Mouse (Mus musculus): ENCODE measurements around the gene Zbtb33. TPM values are rescaled to one million over a fixed set of nuclear protein-coding genes. Genes with fewer than 3 reads are reported as not detected.
"Not testable (repeated sequence)": the region's sequence is repeated elsewhere in the genome, so short reads cannot be mapped to it uniquely, and the experiment has no call there.

The Zbtb33 gene
- 10 to 100 TPM in 9 of 26 experiments, 1 to 10 TPM in 17; 4.0 to 15.8 (median 8.0) TPM for total RNA-seq (2018; cell fraction: chromatin; rRNA removed)
- 10 to 100 TPM; 10.1 to 20.3 (median 15.5) TPM for total RNA-seq (2018; cell fraction: cytosol; rRNA removed)
- total RNA-seq (2018; cell fraction: nucleus; rRNA removed) = 10 to 100 TPM in 19 of 26 experiments, 1 to 10 TPM in 7; 6.4 to 24.3 (median 13.2) TPM
- 9.7 to 12.2 TPM (median 10.6 TPM) in 3 replicates for polyA plus RNA-seq (2018)

DNA sequence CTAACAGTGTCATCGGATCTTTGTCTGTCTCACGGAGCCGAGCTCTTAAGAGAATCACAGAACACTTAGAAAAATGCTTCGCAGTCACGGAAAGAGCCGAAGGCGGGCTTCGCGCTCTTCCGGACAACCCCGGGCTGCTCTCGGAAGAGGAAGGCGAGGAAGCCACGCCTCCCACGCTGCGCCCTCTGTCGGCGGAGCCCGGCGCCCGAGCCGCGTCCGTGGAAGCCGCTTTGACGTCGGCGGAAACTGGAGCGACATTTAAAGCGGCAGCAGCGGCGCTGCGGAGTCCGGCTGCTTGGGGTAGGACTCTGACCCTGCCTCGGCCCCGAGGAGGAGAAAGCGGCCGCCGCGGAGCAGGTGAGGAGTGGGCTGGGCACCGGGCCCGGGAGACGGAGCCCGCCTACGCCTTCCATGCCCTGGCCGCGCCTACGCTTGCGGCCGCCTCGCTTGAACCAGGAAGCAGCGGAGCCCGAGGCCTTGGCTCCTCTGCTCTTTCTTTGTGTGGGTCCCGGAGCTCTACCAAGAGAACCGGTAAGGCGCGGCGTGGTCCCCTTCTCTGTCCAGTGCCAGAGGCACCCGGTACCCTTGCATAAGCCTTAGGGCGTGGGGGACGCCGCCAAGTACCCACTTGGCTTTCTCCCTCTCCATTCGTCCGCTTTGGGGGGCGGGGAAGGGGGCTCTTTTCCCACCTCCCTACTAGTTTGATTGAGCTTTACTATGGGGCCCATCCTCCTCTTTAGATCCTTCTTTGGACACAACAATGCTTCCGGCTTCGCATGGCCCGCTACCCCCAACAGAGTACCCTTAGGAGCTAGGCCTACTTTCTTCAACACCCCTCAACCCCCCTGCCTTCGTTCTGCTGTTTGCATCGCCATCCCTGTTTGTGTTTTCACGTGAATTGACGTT is at the start of gene Zbtb33:
Gene Zbtb33, plus strand, starts transcription at position 242 of the 906 bp plus-strand sequence.
- Histone ChIP-seq H3K27ac (peak within 1 kb of the TSS; percentile 45), H3K36me3 (ENCODE audit: inconsistent target) (0 out of 2 replicates have a peak, but pooled peaks cover 9% of the 10 kb centered on the region), H3K4me3 (ENCODE audit: inconsistent target) (peak within 1 kb of the TSS; percentile 76), H3K79me2 (ENCODE audit: inconsistent target) (peaks cover 45% of the 10 kb centered on the region)
- WGBS (ENCODE audit: missing documents) = 25% methylated on average over 54 of the region's 72 CpGs

DNA sequence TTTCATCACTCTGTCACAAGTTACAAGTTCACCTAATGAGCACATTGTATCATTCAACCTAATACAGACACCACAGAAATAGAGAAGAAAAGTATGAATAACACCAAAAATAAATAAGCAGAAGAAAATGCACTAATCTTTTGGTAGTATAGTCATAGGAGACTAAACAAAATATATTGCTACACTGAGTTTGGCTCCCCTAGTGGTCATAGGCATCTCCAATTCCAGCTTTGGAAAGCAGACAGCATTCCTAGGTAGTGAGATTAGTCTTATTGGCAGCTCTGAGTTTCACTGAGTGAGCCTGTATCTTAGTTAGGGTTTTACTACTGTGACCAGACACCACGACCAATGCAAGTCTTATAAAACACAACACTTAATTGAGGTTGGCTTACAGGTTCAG is 30.5 kb upstream of the Zbtb33 start:
- H3K27ac ChIP-seq = no peak overlapping the region
- no peaks in the 10 kb centered on the region for H3K79me2 ChIP-seq (ENCODE audit: inconsistent target)
- H3K4me3 ChIP-seq (ENCODE audit: inconsistent target) = no peak overlapping the region
- 73% methylated on average over 1 of the region's 1 CpGs for WGBS (ENCODE audit: missing documents)
- H3K36me3 ChIP-seq (ENCODE audit: inconsistent target) = no peaks in the 10 kb centered on the region

DNA sequence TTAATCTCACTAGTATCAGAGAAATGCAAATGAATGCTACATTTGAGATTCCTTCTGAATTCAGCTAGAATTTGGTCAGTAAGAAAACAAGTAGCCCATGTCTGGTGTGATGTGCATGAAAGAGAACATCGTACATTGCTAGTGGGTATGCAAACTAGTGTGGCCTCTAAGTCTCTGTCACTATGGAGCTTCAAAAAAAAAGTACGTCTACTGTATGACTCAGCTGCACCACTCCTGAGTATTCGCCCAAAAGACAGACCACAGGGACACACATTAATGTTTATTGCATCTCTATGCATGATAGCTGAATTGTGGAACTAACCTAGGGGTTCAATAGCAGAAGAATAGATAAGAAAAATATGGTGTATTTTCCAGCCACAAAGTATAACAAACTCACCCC is 24.3 kb upstream of the Zbtb33 start:
- no peak overlapping the region for H3K27ac ChIP-seq
- no peaks in the 10 kb centered on the region for H3K79me2 ChIP-seq (ENCODE audit: inconsistent target)
- 94% methylated on average over 2 of the region's 3 CpGs for WGBS (ENCODE audit: missing documents)
- H3K4me3 ChIP-seq (ENCODE audit: inconsistent target) = no peak overlapping the region
- H3K36me3 ChIP-seq (ENCODE audit: inconsistent target) = no peaks in the 10 kb centered on the region

DNA sequence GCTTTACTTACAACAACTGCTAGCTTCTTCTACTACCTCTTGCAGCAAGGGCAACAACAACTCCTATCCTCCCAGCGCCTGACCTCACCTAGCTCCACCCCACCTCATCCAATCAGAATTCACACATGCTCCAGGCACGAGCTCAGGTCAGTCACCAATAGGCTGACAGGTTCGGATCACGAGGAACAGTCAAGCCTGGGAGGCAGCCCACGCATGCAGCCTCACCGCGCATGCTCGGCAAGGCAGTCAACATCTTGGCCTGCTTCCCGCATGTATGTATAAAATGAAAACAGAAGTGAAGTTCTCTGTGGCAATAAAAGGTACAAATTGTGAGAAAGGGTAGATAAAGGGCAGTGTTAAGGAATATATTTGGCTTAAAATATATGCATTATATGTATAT is 23.5 kb upstream of the Zbtb33 start:
- Histone ChIP-seq H3K79me2 (ENCODE audit: inconsistent target) (no peaks in the 10 kb centered on the region), H3K4me3 (ENCODE audit: inconsistent target) (no peak overlapping the region), H3K27ac (no peak overlapping the region), H3K36me3 (ENCODE audit: inconsistent target) (no peaks in the 10 kb centered on the region)
- 75% methylated on average over 9 of the region's 9 CpGs for WGBS (ENCODE audit: missing documents)

DNA sequence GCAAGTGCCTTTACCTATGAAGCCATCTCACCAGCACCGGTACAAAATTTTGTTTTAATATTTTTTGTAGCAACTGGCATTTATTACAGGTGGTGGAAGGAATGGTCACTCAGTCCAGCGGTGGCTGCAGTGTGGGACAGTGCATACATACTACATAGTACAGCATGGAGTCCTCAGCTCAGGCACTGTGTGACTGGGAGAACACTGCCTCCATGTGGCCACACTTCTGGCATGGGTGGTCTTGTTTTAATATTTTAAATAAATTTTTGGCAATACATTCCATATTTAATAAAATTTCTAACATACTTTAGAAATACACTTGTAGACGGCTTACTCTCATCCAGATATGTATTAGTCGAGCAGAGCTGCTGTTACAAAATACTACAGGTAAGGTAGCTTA is 23.0 kb upstream of the Zbtb33 start:
- Histone ChIP-seq H3K36me3 (ENCODE audit: inconsistent target) (no peaks in the 10 kb centered on the region), H3K4me3 (ENCODE audit: inconsistent target) (no peak overlapping the region), H3K79me2 (ENCODE audit: inconsistent target) (no peaks in the 10 kb centered on the region), H3K27ac (no peak overlapping the region)
- WGBS (ENCODE audit: missing documents) = 88% methylated on average over 4 of the region's 4 CpGs

DNA sequence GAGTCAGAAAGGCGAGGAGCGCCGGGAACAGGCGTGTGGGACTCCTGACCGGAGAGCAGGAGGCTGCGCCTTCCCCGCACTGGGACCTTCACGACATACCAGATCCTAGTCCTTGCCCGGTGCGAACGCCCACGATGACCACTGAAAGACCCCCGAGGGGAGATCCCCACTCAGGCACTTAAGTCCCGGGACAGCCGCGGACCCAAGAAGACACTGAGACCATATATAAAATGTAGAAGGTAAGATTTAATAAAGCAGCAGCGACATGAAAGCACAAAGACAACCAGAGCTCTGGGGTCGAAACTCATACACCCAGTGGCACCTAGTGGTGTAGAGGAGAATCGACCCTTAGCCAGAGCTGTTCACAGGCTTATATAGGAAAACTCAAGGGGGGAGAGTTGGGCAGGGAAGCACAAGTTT is 9.7 kb upstream of the Zbtb33 start:
- 36% methylated on average over 16 of the region's 19 CpGs for WGBS (ENCODE audit: missing documents)
- H3K79me2 ChIP-seq (ENCODE audit: inconsistent target); H3K4me3 ChIP-seq (ENCODE audit: inconsistent target); H3K36me3 ChIP-seq (ENCODE audit: inconsistent target); H3K27ac ChIP-seq: not testable (repeated sequence)

DNA sequence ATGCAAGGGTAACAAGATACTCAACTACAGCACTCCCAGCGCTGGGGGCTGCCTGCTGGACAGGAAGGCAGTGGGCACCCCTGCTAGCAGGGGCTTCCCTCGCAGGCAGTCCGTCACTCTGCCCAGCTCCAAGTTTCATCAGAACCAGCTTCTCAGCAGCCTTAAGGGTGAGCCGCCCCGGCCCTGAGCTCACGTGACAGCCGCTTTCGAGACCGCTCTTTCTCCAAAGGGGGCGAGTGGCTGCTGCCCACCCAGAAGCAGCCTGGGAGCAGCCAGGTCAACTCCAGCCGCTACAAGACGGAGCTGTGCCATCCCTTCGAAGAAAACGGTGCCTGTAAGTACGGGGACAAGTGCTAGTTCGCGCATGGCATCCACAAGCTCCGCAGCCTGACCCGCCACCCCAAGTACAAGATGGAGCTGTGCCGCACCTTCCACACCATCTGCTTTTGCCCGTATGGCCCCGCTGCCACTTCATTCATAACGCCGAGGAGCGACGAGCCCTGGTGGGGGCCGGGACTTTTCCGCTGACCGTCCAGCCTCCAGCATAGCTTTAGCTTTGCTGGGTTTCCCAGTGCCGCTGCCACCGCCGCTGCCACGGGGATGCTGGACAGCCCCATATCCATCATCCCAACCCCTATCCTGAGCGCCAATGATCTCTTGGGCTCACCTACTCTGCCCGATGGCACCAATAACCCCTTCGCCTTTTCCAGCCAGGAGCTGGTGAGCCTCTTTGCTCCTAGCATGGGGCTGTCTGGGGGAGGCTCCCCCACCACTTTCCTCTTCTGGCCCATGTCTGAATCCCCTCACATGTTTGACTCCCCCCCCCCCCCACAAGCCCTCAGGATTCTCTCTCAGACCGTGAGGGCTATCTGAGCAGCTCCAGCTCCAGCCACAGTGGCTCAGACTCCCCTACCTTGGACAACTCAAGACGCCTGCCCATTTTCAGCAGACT is 8.7 kb upstream of the Zbtb33 start:
- H3K79me2 ChIP-seq (ENCODE audit: inconsistent target) = no peaks in the 10 kb centered on the region
- no peak overlapping the region for H3K27ac ChIP-seq
- peak overlapping the region; percentile 19 for H3K4me3 ChIP-seq (ENCODE audit: inconsistent target)
- no peaks in the 10 kb centered on the region for H3K36me3 ChIP-seq (ENCODE audit: inconsistent target)
- WGBS (ENCODE audit: missing documents) = 31% methylated on average over 25 of the region's 38 CpGs

DNA sequence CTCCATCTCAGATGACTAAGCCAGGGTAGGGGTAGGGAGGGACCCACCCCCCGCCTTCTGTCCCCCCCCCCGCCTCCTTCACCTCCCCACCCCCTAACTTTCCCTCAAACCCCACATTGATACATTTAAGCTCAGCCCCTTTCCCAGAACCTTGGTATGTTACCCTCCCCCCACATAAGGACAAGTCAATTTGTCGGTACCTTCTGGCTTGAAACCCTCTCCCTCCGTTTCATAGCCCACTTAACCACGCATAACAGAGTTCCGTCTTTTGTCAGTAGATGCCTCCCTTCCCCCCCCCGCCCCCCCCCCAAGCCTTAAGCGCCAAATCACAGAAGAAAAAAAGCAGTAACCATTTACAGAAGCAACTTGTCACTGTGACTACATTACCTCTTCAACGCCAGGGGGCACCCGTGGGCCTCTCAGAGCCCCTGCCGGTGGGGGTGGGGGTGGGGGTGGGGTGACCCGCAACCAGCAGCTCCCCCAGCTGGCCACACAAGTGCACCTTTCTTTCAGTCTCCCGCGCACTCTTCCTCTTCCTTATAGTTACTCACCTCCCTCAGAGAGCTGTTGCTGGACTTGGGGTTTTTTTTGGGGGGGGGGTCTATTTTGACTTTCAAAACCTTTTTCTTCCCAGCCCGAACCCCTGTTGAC is 7.9 kb upstream of the Zbtb33 start:
- H3K36me3 ChIP-seq (ENCODE audit: inconsistent target) = no peaks in the 10 kb centered on the region
- no peak overlapping the region for H3K4me3 ChIP-seq (ENCODE audit: inconsistent target)
- WGBS (ENCODE audit: missing documents) = 11% methylated on average over 3 of the region's 15 CpGs
- H3K27ac ChIP-seq = no peak overlapping the region
- no peaks in the 10 kb centered on the region for H3K79me2 ChIP-seq (ENCODE audit: inconsistent target)

DNA sequence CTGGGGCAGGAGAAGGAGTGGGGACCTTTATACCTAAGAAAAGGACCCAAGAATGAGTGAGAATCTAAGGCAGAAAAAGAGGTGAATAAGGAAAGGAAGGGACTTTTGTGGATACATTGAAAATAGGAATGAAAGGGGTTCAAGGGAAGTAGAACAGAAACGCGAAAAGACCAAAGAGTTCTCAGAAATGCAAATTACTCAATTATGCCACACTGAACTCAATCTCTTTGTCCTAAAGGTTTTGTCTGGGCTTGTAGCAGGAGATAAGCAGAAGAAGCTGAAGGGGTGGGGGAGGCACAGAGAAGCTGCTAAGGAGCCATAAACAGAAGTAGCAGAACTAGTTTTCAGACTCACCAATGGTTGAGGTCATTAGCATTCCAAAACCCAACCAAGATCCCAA is 4.1 kb upstream of the Zbtb33 start:
- Histone ChIP-seq H3K79me2 (ENCODE audit: inconsistent target) (peaks cover 7% of the 10 kb centered on the region), H3K27ac (no peak overlapping the region), H3K4me3 (ENCODE audit: inconsistent target) (no peak overlapping the region), H3K36me3 (ENCODE audit: inconsistent target) (no peaks in the 10 kb centered on the region)
- 53% methylated on average over 2 of the region's 2 CpGs for WGBS (ENCODE audit: missing documents)

DNA sequence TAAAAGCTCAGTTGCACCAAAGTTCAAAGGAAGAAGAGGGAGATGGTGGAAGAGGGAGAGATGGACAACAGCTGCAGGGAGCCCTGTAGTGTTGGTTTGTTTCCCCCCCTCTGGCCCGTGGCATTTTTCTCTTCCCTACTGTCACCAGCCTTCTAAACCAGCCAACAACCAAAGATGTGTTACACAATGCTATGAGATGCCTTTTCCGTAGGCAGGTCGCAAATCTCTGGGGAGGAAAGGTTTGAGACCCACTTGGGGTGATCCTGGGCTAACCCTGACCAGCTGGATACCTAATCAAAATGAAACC is 818 bp downstream of the Zbtb33 start:
- Histone ChIP-seq H3K4me3 (ENCODE audit: inconsistent target) (peak overlapping the region; percentile 76), H3K79me2 (ENCODE audit: inconsistent target) (peaks cover 48% of the 10 kb centered on the region), H3K27ac (peak overlapping the region; percentile 45; the same call in 1 of the 2 replicates), H3K36me3 (ENCODE audit: inconsistent target) (0 out of 2 replicates have a peak, but pooled peaks cover 9% of the 10 kb centered on the region)
- WGBS (ENCODE audit: missing documents) = 13% methylated on average over 3 of the region's 3 CpGs

DNA sequence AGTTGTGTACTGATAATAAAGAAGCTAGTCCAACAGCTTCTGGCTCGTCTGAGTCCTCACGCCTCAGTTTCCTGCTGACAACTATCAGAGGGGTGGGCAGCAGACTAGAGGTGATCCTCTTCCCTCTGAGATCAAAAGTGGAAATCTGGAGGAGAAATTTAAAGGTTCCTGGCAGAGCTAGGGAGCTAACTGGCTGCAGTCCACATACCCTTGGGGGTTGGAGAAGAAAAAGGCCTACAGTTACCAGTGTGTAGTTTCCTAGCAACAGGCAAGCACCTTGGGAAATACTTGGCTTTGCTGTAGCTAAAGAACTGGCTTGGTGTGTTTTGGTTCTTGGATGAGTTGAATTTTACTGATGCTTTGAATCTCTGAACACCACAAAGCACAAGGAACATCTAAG is 12.2 kb downstream of the Zbtb33 start:
- Histone ChIP-seq H3K4me3 (ENCODE audit: inconsistent target) (no peak overlapping the region), H3K36me3 (ENCODE audit: inconsistent target) (no peaks in the 10 kb centered on the region), H3K79me2 (ENCODE audit: inconsistent target) (no peaks in the 10 kb centered on the region), H3K27ac (no peak overlapping the region)
- WGBS (ENCODE audit: missing documents) = 95% methylated on average over 2 of the region's 2 CpGs

DNA sequence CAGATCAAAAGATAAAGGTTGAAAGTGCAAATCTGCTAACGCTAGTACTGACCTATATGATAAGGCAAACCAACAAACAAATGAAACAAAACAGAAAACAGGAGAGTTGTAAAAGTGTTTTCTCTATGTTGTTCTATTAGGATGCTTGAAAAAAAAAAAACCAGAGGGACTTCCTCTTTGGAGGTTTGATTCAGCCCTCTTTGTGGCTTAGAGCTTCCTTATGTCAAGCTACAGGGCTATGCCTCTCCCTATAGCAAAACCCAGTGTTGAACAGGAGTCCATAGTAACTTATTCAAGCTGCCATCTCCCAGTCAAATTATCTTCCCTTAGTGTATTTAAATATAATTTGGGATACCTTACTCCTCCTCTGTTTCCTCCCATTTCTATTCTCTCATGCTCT is 17.8 kb downstream of the Zbtb33 start:
- WGBS (ENCODE audit: missing documents) = 60% methylated on average over 1 of the region's 1 CpGs
- Histone ChIP-seq H3K79me2 (ENCODE audit: inconsistent target) (no peaks in the 10 kb centered on the region), H3K36me3 (ENCODE audit: inconsistent target) (no peaks in the 10 kb centered on the region), H3K27ac (no peak overlapping the region), H3K4me3 (ENCODE audit: inconsistent target) (no peak overlapping the region)

DNA sequence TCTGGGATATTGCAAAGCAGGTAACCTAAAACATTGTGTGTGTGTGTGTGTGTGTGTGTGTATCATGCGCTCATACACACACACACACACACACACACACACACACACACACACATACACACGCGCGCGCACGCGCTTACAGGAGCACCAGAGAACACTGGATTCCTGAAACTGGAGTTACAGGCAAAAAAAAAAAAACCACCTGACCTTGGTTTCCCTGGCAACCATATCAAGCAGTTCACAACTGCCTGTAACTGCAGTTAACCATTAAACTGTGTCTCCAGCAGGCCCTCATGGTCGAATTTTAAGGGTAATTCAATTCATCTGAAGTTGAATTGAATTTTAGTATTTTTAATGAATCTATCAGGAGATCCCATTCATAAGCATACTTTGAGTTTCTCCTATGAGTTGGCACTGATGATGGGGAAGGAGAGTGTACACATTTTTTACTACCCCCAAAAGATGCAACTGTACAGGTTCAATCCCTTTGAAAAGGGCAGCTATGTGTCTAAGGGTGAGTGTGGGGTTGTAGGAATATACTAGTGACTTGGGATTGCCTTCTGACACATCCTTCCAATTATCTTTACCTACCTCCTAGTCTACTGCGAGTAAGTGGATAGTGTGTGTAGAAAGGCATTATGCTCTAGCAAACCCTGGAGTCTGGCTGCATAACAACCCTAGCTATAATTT is 27.5 kb downstream of the Zbtb33 start:
- WGBS (ENCODE audit: missing documents) = 66% methylated on average over 2 of the region's 9 CpGs

DNA sequence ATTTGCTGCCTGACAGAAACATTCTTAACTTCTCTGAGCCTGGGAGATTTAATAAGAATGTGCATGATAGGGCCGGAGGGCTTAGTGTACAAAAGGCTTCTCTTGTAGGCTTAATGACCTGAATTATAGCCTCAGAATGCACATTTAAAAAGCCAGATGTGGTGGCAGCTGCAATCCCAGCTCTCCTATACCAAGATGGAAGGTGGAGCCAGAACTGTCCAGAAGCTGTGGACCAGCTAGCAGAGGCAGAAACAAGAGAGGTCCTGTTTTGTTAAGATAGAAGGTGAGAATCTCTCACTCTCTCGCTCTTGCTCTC is 28.0 kb downstream of the Zbtb33 start:
- 95% methylated on average over 2 of the region's 2 CpGs for WGBS (ENCODE audit: missing documents)
- Histone ChIP-seq H3K27ac (no peak overlapping the region), H3K79me2 (ENCODE audit: inconsistent target) (no peaks in the 10 kb centered on the region), H3K36me3 (ENCODE audit: inconsistent target) (no peaks in the 10 kb centered on the region), H3K4me3 (ENCODE audit: inconsistent target) (no peak overlapping the region)

More for the DNA sequence above, 27.5 kb downstream of the Zbtb33 start:
- H3K27ac ChIP-seq = no peak overlapping the region
- H3K4me3 ChIP-seq (ENCODE audit: inconsistent target) = no peak overlapping the region
- H3K36me3 ChIP-seq (ENCODE audit: inconsistent target) = no peaks in the 10 kb centered on the region
- no peaks in the 10 kb centered on the region for H3K79me2 ChIP-seq (ENCODE audit: inconsistent target)
